ENCODE assay signal across 17 mouse cellular contexts in genomic region chr2:32496190-32496589, GRCm38 (mm10). TPM values are rescaled to one million over a fixed set of nuclear protein-coding genes. Genes with fewer than 3 reads are reported as not detected.
DNase-seq lines count a peak whose midpoint lies in the region; ATAC-seq and TF ChIP-seq lines count a peak whose summit lies in the region.
"Had no signal": no experiment of that assay in that cellular context is flagged by ENCODE, and none has a peak within 500 bp of the region (broad histone marks: within the 10 kb centered on the region; RNA-seq: fewer than 3 reads in every experiment).

No protein-coding gene starts in this region.

- H3K4me3 ChIP-seq in heart, postnatal 0 days (ENCODE audit: low read depth, low read length): no peak overlapping the region
- H3K4me3 ChIP-seq in heart, embryonic 11.5 days (ENCODE audit: low read depth, low read length): no peak overlapping the region
- H3K4me3 ChIP-seq in limb, embryonic 10.5 days: no peak overlapping the region
- peak overlapping the region; percentile 90 for H3K4me3 ChIP-seq in megakaryocyte, embryonic 14.5 days (replicated peaks)
- no peak overlapping the region for H3K4me3 ChIP-seq in intestine, embryonic 16.5 days (ENCODE audit: low read length)
- H3K4me3 ChIP-seq: forebrain, embryonic 15.5 days; hindbrain, embryonic 15.5 days; limb, embryonic 12.5 days; midbrain, embryonic 13.5 days; neural tube, embryonic 12.5 days had no signal

- H3K4me1 ChIP-seq in heart, postnatal 0 days (ENCODE audit: control insufficient read depth, insufficient read depth): no peaks in the 10 kb centered on the region
- H3K4me1 ChIP-seq in heart, embryonic 11.5 days (ENCODE audit: control insufficient read depth, insufficient read depth, low read length): 0 out of 2 replicates have a peak, but pooled peaks cover 3% of the 10 kb centered on the region
- H3K4me1 ChIP-seq in limb, embryonic 10.5 days: peaks cover 28% of the 10 kb centered on the region
- H3K4me1 ChIP-seq in megakaryocyte, embryonic 14.5 days: peaks cover 63% of the 10 kb centered on the region
- H3K4me1 ChIP-seq in intestine, embryonic 16.5 days (ENCODE audit: control insufficient read depth, insufficient read depth, low read length): 0 out of 2 replicates have a peak, but pooled peaks cover 2% of the 10 kb centered on the region
- H3K4me1 ChIP-seq: forebrain, embryonic 15.5 days; hindbrain, embryonic 15.5 days; midbrain, embryonic 13.5 days; neural tube, embryonic 12.5 days had no signal

- WGBS in heart, postnatal 0 days: 53% methylated on average over 5 of the region's 5 CpGs
- WGBS in heart, embryonic 11.5 days (ENCODE audit: insufficient replicate concordance): 43% methylated on average over 5 of the region's 5 CpGs
- WGBS in limb, embryonic 10.5 days: 72% methylated on average over 5 of the region's 5 CpGs
- WGBS in intestine, embryonic 16.5 days: 60% methylated on average over 5 of the region's 5 CpGs

- no peak overlapping the region for H3K4me2 ChIP-seq in heart, postnatal 0 days (ENCODE audit: low read depth, low read length)
- no peak overlapping the region for H3K4me2 ChIP-seq in heart, embryonic 11.5 days
- no peak overlapping the region for H3K4me2 ChIP-seq in intestine, embryonic 16.5 days (ENCODE audit: low read depth, low read length)
- H3K4me2 ChIP-seq: forebrain, embryonic 15.5 days; hindbrain, embryonic 15.5 days; limb, embryonic 12.5 days; midbrain, embryonic 13.5 days; neural tube, embryonic 12.5 days had no signal

- peak overlapping the region; percentile 62; the same call in 1 of the 2 replicates for H3K27ac ChIP-seq in heart, postnatal 0 days (ENCODE audit: low read depth)
- no peak overlapping the region for H3K27ac ChIP-seq in heart, embryonic 11.5 days (ENCODE audit: low read depth, low read length)
- peak overlapping the region; percentile 12; the same call in 1 of the 2 replicates for H3K27ac ChIP-seq in limb, embryonic 10.5 days
- H3K27ac ChIP-seq in intestine, embryonic 16.5 days (ENCODE audit: low read length): no peak overlapping the region
- H3K27ac ChIP-seq: forebrain, embryonic 15.5 days; hindbrain, embryonic 15.5 days; midbrain, embryonic 13.5 days; neural tube, embryonic 12.5 days had no signal

- DNase-seq in heart, postnatal 0 days (ENCODE audit: low spot score): no peak
- DNase-seq in limb, embryonic 10.5 days (ENCODE audit: low spot score): no peak
- DNase-seq in thymus, postnatal 36 days: peak; percentile 47 to 56
- no peak for DNase-seq in urinary bladder, postnatal 14 days (ENCODE audit: low spot score)
- no peak for DNase-seq in layer of hippocampus, postnatal 14 days (ENCODE audit: low spot score in 2 of 2)
- DNase-seq: cerebellum, adult 11 months; gastrocnemius, postnatal 10 days; kidney, adult 8-10 months; lung, postnatal 10 days had no signal

- TF ChIP-seq EP300 in heart, postnatal 0 days (IDR thresholded peaks at IDR 0.05; ENCODE audit: low read depth): no peak

- H3K9me3 ChIP-seq in heart, postnatal 0 days (replicated peaks; ENCODE audit: control insufficient read depth, low read length): no peaks in the 10 kb centered on the region; the same call in 1 of the 2 replicates
- H3K9me3 ChIP-seq in heart, embryonic 11.5 days (replicated peaks; ENCODE audit: control insufficient read depth, low read length): 0 out of 2 replicates have a peak, but pooled peaks cover 4% of the 10 kb centered on the region
- peaks cover 2% of the 10 kb centered on the region; the same call in 1 of the 2 replicates for H3K9me3 ChIP-seq in limb, embryonic 10.5 days (replicated peaks)
- peaks cover 12% of the 10 kb centered on the region for H3K9me3 ChIP-seq in megakaryocyte, embryonic 14.5 days
- H3K9me3 ChIP-seq in intestine, embryonic 16.5 days (ENCODE audit: control insufficient read depth, low read length): no peaks in the 10 kb centered on the region
- H3K9me3 ChIP-seq: forebrain, embryonic 15.5 days; hindbrain, embryonic 15.5 days; midbrain, embryonic 13.5 days had no signal

- H3K36me3 ChIP-seq in heart, postnatal 0 days (replicated peaks; ENCODE audit: control insufficient read depth, insufficient read depth, low read length): no peaks in the 10 kb centered on the region
- no peaks in the 10 kb centered on the region for H3K36me3 ChIP-seq in heart, embryonic 11.5 days (ENCODE audit: control insufficient read depth, insufficient read depth, low read length)
- H3K36me3 ChIP-seq in limb, embryonic 10.5 days: no peaks in the 10 kb centered on the region
- H3K36me3 ChIP-seq in megakaryocyte, embryonic 14.5 days (replicated peaks; ENCODE audit: low read length): peaks cover 6% of the 10 kb centered on the region
- H3K36me3 ChIP-seq in intestine, embryonic 16.5 days (ENCODE audit: control insufficient read depth, insufficient read depth, low read length): no peaks in the 10 kb centered on the region
- H3K36me3 ChIP-seq: forebrain, embryonic 15.5 days; hindbrain, embryonic 15.5 days; limb, embryonic 12.5 days; midbrain, embryonic 13.5 days; neural tube, embryonic 12.5 days had no signal

- no peak for TF ChIP-seq CTCF in heart, postnatal 0 days (IDR thresholded peaks at IDR 0.05; ENCODE audit: low read depth)

- H3K9ac ChIP-seq in heart, postnatal 0 days (replicated peaks; ENCODE audit: low read depth, low read length): no peak overlapping the region
- H3K9ac ChIP-seq in heart, embryonic 11.5 days (ENCODE audit: low read depth, low read length): no peak overlapping the region
- no peak overlapping the region for H3K9ac ChIP-seq in intestine, embryonic 16.5 days (ENCODE audit: low read depth, low read length)
- H3K9ac ChIP-seq: forebrain, embryonic 15.5 days; hindbrain, embryonic 15.5 days; limb, embryonic 12.5 days; midbrain, embryonic 13.5 days; neural tube, embryonic 12.5 days had no signal

- no peaks in the 10 kb centered on the region for H3K27me3 ChIP-seq in heart, postnatal 0 days (ENCODE audit: control insufficient read depth, insufficient read depth, low read length)
- H3K27me3 ChIP-seq in heart, embryonic 11.5 days (ENCODE audit: control insufficient read depth, insufficient read depth, low read length): no peaks in the 10 kb centered on the region
- H3K27me3 ChIP-seq in limb, embryonic 10.5 days (ENCODE audit: low read depth, poor library complexity, severe bottlenecking): no peaks in the 10 kb centered on the region
- peaks cover 15% of the 10 kb centered on the region for H3K27me3 ChIP-seq in megakaryocyte, embryonic 14.5 days (replicated peaks)
- no peaks in the 10 kb centered on the region for H3K27me3 ChIP-seq in intestine, embryonic 16.5 days (replicated peaks; ENCODE audit: control insufficient read depth, insufficient read depth, low read length)
- H3K27me3 ChIP-seq: forebrain, embryonic 15.5 days; hindbrain, embryonic 15.5 days; limb, embryonic 12.5 days; midbrain, embryonic 13.5 days; neural tube, embryonic 12.5 days had no signal

- ATAC-seq in heart, postnatal 0 days (ENCODE audit: insufficient read depth, low read depth): no peak
- ATAC-seq in heart, embryonic 11.5 days (replicated peaks; ENCODE audit: insufficient number of reproducible peaks, low FRiP score, low TSS enrichment): no peak
- no peak for ATAC-seq in intestine, embryonic 16.5 days
- ATAC-seq: forebrain, embryonic 15.5 days; midbrain, embryonic 13.5 days had no signal

RNA-seq across cellular contexts. Expression of gene Fam102a, which starts 38.9 kb away (rescaled TPM):
- total RNA-seq in heart, postnatal 0 days (2014; rRNA removed; ENCODE audit: low replicate concordance): 11.2 and 12.3 TPM in 2 replicates
- 2.8 and 3.1 TPM in 2 replicates for polyA plus RNA-seq in heart, postnatal 0 days (2015; fragmentation: Nextera tagmentation; extraction: Ambion mirVana)
- polyA plus RNA-seq in heart, embryonic 11.5 days (2014; fragmentation: Nextera tagmentation; extraction: Ambion mirVana): 5.2 and 5.3 TPM in 2 replicates
- 12.0 and 14.0 TPM in 2 replicates for polyA plus RNA-seq in limb, embryonic 10.5 days (2016; fragmentation: Nextera tagmentation; extraction: Ambion mirVana)
- polyA plus RNA-seq in megakaryocyte, embryonic 14.5 days (2012; ENCODE audit: insufficient read depth, low replicate concordance): 0.64 and 1.8 TPM in 2 replicates
- polyA plus RNA-seq in intestine, embryonic 16.5 days (2015; fragmentation: Nextera tagmentation; extraction: Ambion mirVana): 7.6 and 9.4 TPM in 2 replicates
- 10 to 100 TPM; 50.2 to 52.9 TPM for total RNA-seq in layer of hippocampus, postnatal 14 days (2021)

RNA-seq across cellular contexts. Expression of gene Slc25a25, which starts 44.9 kb away (rescaled TPM):
- 12.5 and 16.0 TPM in 2 replicates for total RNA-seq in heart, postnatal 0 days (2014; rRNA removed; ENCODE audit: low replicate concordance)
- 6.5 and 6.6 TPM in 2 replicates for polyA plus RNA-seq in heart, postnatal 0 days (2015; fragmentation: Nextera tagmentation; extraction: Ambion mirVana)
- polyA plus RNA-seq in heart, embryonic 11.5 days (2014; fragmentation: Nextera tagmentation; extraction: Ambion mirVana): 7.9 and 8.5 TPM in 2 replicates
- polyA plus RNA-seq in limb, embryonic 10.5 days (2016; fragmentation: Nextera tagmentation; extraction: Ambion mirVana): 30.8 and 33.0 TPM in 2 replicates
- 7.3 and 7.9 TPM in 2 replicates for polyA plus RNA-seq in megakaryocyte, embryonic 14.5 days (2012; ENCODE audit: insufficient read depth, low replicate concordance)
- polyA plus RNA-seq in intestine, embryonic 16.5 days (2015; fragmentation: Nextera tagmentation; extraction: Ambion mirVana): 19.3 and 19.9 TPM in 2 replicates
- total RNA-seq in layer of hippocampus, postnatal 14 days (2021): 10 to 100 TPM; 45.5 to 50.3 TPM

RNA-seq across cellular contexts. Expression of gene Naif1, which starts 45.9 kb away (rescaled TPM):
- total RNA-seq in heart, postnatal 0 days (2014; rRNA removed; ENCODE audit: low replicate concordance): 3.2 and 4.2 TPM in 2 replicates
- 3.3 and 3.5 TPM in 2 replicates for polyA plus RNA-seq in heart, postnatal 0 days (2015; fragmentation: Nextera tagmentation; extraction: Ambion mirVana)
- polyA plus RNA-seq in heart, embryonic 11.5 days (2014; fragmentation: Nextera tagmentation; extraction: Ambion mirVana): 5.1 and 5.3 TPM in 2 replicates
- polyA plus RNA-seq in limb, embryonic 10.5 days (2016; fragmentation: Nextera tagmentation; extraction: Ambion mirVana): 5.9 and 7.3 TPM in 2 replicates
- 3.9 and 10.8 TPM in 2 replicates for polyA plus RNA-seq in megakaryocyte, embryonic 14.5 days (2012; ENCODE audit: insufficient read depth, low replicate concordance)
- polyA plus RNA-seq in intestine, embryonic 16.5 days (2015; fragmentation: Nextera tagmentation; extraction: Ambion mirVana): 5.1 and 5.3 TPM in 2 replicates
- 1 to 10 TPM; 3.7 to 4.1 TPM for total RNA-seq in layer of hippocampus, postnatal 14 days (2021)

Comparison
In these comparisons a context has a peak if more than half of its experiments do, and no peak if none do; other contexts are left out.
1. H3K27ac ChIP-seq: peak in heart, postnatal 0 days (single experiment) and limb, embryonic 10.5 days (single experiment); none in heart, embryonic 11.5 days (single experiment) and intestine, embryonic 16.5 days (single experiment).
2. DNase-seq: peak in thymus, postnatal 36 days (2 of 2); none in heart, postnatal 0 days (single experiment), limb, embryonic 10.5 days (single experiment), urinary bladder, postnatal 14 days (single experiment) and layer of hippocampus, postnatal 14 days (0 of 2).